Mouse (Mus musculus) telencephalon, adult 2 months (tissue): ENCODE measurements around the gene Ndufs7.

Experiments used
- DNase-seq: peaks from one replicate; pipeline ENCODE4 v3.0.0-alpha.2; 2011; ENCODE audit warnings: low read depth, low spot score

Gene Ndufs7

DNA sequence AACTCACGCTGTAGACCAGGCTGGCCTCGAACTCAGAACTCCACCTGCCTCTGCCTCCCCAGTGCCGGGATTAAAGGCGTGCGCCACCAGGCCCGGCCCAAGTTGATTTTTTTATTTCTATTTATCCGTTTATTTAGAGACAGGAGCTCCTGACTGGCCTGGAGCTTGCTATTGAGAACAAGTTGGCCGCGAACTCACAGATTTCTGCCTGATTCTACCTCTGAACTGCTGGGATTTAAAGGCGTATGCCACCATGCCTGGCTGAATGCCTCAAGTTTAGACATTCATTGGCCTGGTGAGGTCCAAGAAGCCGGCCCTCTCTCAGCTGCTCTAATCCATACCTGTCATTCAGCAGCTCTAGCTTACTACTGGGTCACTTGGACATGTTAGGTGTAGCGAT lies 13.2 kb downstream of the Ndufs7 start:
- no peak for DNase-seq

DNA sequence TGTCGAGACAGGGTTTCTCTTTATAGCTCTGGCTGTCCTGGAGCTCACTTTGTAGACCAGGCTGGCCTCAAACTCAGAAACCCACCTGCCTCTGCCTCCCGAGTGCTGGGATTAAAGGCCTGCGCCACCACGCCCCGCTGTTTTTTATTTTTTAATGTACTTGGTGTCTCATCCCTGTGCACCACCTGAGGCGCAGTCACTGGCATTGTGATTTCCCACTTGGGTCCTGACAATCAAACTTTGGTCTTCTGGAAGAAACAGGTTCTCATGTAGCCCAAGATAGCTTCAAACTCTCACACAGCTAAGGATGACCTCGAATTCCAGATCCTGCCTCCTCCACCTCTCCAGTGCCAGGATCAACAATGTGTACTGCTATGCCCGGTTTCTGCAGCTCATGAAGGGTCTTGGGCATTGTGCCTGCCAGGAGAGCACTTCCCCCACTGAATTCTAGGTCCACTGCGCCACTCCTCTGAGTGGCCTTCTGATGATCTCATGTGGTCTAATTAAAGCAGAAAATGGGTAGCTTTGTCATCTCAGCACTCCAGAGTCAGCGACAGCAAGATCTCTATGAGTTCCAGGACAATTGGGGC lies 13.9 kb downstream of the Ndufs7 start:
- DNase-seq, result no peak

DNA sequence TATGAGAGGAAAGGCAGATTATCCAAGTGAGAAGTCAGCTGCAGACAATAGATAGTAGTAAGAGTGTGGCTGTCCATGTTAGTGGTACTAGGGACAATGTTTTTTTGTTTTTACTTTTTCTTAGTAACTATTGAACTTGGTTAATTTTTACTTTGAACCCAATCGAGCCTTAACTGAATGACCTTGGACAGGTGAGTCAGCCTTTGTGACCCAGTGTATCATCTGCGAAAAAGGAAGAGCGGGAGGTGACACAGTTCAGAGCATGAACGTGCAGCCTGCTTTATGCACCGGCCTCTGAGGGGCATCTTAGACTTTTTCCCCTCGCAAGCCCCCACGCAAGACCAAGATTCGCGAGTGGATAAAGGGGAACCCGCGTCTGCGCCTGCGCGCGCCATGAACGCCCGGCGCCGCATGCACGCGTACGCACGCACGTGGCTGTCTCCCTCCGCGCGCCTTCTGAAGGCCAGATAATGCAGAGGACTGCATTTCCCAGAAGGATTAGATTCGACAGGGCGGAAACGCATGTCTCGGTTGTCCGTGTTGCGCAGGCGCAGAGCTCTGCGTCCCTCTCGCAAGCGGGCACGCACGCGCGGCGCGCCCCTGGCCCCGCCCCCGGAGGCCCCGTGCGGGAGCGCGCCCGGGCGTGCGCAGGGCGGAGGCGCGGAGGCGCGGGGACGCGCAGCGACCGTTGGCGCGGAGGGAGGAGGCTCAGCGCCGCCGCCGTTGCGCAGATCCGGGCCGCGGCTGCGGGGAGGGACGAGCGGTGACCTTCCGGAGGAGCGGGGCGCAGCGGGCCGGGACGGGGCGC lies 15.6 kb downstream of the Ndufs7 start:
- peak; percentile 99 for DNase-seq

DNA sequence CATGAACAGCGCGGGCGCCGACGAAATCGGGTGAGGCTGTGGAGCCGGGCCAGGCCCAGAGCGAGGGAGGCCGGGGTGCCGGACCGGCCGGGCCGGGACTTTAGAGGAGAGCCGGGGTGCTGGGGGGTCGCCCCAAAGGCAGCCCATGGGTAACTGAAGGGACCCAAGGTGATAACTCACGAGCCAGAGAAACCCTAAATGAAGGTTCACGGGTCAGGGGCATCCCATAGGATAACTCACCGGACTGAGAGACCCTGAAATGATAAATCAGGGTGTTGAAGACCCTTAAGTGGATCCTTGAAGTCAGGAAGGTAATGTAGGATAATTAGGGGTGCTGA lies 16.2 kb downstream of the Ndufs7 start:
- no peak for DNase-seq

DNA sequence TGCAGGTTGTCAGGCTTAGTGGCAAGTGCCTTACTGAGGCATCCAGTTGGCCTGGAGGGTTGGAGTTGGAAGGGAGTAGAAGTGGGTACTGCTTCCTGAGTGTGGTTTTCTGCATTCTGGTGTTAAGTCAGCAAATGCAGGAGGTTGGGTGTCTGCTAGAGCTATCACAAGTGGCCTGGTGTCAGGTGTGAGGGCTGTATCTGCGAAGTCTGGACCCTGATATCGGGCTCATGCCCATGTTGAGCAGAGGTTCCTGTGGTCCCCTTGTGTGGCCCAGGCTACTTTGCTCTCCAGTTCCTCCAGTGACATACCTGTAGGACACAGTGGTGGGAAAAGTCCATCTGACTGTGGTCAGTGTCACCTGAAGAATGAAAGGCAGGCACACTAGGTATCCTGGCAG lies 21.2 kb downstream of the Ndufs7 start:
- no peak for DNase-seq

DNA sequence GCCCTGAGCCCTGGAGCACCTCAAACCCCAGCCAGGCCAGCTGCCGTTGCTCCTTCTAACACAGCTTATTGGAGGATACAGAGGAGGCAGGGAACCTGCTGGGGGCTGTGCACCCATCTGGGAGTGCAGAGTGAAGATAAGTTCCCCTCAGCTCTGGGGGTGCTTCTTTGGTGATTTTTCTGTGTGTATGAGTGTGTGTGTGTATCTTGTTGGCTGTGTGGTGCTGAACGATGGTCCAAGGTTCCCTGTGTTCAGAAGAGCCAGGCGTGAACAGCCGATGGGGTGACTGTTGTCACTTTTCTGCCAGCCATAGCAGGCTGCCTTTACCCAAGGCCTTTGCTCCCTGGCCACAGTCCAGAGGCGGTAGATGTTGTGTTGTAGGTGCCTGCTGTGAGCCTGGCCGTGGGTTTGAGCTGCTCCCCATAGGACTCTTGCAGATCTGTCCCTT lies 21.8 kb downstream of the Ndufs7 start:
- no peak for DNase-seq

DNA sequence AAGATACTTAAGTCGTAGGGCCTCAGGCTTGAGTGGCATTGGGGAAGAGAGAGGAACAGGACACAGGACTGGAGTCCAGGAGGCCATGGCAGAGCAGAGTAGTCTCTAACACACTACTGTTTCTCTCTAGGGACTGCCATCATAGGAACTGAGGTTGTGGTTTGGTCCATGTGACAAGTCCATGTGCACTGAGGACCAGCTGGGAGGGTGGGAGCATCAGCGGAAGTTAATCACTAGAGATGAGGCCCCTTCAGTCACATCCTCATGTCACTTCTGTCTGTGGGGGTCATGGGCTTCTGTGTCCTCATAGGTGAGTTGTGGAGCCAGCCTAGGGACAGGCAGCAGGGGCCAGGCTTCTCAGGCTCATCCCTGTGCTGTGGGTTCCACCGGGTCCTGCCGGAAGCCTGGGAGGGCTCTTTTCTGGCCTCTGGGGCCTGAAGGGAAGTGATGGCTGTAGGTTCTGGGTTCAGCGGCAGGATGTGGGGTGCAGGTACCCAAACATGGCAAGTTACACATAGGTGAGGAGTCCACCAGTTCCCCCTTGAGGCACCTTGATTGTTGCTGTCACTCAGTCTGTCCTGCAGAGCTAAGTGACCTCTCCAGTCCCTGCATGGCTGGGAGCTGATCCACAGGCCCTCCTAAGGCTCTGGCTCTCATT lies 22.4 kb downstream of the Ndufs7 start:
- no peak for DNase-seq

DNA sequence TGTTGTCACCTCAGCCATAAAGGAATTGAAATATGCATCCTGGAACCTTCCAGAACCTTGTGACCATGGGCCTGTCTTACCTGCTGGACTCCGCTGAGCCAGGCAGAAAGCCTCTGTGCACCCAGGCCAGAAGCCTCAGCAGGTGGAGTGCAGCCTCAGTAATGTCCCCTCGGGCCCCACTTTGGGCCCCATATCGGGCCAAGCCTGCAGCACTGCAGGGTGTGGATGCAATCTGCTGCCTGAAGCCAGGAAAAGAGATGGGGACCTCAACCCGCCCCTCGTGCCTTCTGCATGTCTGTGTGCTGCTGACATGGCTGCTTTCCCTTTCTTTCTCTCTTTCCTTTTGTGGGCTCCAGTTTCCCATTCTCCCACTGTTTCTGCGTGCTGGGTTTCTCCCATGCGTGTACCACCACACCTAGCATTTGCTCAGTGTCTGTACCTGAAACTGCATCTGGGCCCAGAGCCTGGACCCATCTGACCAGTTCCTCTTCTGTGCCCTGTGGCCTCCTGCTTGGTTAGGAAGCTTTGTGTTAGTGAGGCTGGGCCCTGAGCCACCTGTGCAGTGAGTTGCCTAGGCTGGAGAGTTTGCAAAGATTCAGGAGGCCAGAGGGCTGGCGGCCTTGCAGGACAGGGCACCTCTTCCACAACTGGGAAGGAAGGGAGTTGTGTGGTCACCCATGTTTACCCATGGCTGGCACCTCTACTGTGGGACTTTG lies 23.1 kb downstream of the Ndufs7 start:
- DNase-seq, result no peak

DNA sequence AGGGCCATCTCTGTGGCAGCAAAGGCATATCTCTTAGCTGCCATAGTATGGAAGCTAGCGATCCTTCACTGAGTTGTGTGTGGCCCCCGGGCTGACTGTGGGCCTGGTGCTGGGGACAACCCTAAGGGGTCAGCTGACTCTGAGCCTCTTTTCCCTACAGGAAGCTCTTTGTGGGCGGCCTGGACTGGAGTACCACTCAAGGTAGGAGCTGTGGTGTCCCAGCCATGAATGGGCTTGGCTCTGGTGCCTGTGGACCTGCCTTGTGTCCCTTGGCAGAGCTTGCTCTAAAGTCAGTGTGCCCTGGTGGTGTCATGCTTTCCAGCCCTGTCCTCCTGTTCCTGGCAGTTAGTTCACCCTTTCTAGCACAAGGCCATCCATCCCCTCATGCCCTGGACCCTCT lies 24.9 kb downstream of the Ndufs7 start:
- DNase-seq, result no peak

DNA sequence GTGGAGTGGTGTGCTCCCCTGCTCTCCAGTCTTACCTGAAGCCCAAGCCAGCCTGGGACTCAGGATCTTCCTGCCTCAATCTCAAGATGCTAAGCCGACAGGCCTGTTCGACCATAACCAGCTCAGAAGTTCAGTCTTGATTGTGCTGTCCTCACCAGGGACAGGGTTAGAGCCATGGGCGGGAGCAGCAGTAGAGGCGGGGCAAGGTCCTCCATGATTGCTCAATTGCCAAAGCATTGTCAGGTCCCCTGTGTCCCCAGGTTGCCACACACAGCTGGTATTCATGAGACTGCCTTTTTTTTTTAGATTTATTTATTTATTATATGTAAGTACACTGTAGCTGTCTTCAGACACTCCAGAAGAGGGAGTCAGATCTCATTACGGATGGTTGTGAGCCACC lies 27.3 kb downstream of the Ndufs7 start:
- no peak for DNase-seq

DNA sequence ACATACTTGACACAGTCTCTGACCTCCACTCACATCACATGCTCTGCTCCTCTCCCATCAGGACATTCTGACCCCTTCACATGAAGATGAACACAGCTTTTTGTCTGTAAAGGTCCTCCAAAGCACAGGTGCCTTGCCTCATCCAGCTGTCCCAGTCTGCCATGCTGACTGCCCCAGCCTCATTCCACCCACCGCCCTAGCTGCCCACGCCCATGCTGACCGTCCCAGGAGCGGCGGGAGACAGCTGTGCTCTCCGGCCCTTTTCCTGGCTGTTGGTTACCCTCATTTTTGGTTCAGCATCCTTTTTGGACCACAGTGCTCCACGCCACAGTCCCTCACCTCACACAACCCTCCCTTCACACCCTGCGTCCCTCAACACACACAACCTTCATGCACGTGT lies 29.5 kb downstream of the Ndufs7 start:
- no peak for DNase-seq

DNA sequence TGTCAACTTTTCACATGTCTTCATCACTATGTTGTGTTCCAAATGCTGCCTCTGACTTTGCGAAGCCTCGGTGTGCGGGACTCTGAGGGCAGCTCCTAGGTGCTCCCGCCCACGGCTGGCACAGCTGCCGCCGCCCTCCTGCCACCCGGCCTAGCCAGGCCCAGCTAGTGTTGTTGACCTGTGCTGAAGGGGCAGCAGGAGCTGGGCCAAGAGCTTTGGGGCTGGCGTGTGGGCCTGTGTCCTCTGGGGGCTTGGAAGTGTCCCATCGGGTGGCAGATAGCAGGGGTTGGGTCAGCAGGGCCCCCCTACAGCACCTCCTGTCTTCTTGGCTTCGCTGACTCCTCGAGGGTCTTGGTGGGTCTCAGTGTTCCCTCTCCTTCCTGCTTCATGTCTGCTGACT lies 30.4 kb downstream of the Ndufs7 start:
- DNase-seq, result no peak

DNA sequence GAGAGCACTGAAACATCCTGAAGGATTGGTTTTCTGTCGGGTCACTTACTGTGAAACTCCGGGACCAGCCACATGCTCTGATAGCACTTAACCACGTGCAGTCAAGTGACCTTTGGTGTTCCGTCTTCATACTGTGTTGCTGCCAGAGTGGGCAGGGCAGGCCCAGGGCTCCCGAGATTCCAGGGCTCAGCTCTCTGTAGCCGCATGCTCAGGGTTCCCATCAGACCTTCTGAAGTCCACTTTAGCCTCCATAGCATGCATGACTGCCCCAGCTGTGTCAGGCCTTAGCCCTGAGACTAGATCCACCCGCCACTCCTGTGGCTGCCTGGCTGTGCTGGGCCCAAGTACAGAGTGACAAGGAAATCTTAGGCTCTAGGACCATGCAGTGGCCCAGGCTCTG lies 32.4 kb downstream of the Ndufs7 start:
- no peak for DNase-seq

DNA sequence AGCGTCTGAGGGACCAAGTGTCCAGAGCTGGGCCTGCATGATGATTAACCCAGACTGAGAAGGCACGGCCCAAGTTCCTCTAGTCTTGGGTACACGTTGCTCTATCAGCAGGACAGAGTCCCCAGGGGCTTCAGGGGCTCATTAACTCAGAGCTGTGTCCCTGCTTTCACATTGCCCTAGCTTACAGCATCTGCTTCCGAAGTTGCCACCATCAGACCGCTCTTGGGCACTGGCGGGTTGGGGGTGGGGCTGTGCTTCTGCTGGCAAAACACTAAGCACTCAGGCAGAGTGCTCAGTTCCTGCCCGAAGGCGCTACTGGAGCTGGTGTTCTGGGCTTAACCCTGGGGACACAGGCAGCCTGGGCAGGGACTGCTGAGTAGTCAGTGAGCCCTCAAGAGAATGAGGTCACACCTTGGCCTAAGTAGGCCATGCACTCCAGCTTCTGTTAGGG lies 33.0 kb downstream of the Ndufs7 start:
- no peak for DNase-seq

DNA sequence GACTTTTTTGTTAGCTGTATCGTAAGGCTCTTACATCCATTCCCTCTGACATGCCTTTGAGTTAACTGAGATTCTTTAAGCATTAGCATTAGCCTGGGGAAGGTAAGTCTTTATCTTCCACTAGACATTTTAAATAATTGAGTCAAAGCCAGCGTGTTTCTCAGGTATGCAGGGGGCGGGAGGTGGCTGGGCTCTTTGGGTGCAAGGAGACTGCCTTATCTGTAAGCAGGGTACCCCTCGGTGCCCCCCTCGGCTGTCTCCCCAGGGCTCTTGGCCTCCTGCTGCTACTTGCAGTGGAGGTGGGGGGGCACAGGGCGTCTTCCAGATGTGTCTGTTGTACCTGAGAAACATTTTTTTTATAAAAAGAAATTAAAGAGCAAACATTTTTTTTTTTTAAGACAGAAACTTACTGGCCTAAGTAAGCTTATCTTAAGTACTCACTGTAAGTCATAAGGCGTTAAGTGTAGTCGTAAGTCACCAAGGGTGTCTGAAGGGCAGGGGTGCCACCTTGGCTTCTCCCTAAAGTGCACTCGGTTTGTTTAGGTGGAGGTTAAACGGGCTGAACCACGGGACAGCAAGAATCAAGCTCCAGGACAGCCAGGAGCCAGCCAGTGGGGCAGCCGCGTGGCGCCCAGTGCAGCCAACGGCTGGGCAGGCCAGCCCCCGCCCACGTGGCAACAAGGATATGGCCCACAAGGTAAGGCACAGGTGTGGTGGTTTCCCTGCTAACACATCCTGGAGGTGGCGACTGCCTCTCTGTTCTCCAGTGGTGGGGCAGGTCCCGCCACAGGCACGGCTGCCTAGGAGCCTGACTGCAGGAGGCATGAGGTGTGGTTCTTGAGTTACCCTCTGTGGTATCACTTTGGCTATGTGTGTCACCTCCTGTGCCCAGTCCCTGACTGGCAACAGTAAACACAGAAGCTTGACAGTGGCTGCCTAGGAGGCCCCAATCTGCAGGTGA lies 33.8 kb downstream of the Ndufs7 start:
- DNase-seq, result no peak

DNA sequence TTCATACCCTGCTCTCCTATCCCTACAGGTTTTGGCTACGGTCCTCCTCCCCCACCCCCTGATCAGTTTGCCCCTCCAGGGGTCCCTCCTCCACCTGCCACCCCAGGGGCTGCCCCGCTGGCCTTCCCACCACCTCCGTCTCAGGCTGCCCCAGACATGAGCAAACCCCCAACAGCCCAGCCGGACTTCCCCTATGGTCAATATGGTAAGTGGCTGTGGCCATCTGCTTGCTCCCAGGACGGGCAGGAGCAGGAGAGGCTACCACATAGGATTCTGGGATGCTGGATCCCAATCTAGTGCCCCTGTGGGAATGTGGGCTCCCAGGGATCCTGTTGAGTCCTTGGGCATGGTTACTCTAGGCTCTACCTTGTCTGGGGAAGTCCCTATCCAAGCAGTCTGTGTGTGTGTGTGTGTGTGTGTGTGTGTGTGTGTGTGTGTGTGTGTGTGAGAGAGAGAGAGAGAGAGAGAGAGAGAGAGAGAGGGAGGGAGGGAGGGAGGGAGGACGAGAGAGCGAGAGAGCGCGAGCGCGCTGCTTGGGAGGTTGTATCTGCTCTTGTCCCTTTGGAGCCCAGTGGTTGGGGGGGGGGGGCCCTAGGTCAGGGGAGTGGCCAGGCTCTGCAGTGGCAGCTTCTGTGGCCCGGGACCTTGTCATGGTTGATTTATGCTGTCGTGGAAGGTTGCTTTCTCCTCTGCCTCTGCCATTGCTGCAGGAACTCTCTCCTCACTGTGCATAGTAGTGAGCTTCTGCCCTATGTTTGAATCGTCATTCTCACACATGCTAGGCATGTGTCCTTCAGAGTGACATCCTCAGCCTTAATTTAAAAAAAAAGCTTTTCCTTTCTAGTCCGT lies 36.5 kb downstream of the Ndufs7 start:
- no peak for DNase-seq

DNA sequence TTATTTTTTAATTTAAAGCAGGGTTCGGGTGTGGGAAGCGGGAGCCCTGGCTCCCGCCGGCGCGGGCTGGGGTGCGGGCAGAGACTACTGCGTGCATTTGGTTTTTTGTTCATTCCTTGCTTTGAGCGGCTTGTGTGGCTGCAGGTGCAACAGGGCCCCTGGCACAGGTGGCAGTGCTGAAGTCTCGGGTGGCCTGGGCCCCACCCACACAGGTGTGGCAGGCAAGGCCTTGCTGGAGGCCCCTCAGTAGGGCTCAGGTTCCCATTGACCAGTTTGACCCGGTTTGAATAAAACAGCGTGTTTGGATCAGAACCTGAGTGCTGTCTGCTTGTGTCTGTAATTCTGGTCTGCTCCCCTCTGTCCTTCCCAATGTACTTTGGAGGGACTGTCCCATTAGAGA lies 39.2 kb downstream of the Ndufs7 start:
- no peak for DNase-seq

DNA sequence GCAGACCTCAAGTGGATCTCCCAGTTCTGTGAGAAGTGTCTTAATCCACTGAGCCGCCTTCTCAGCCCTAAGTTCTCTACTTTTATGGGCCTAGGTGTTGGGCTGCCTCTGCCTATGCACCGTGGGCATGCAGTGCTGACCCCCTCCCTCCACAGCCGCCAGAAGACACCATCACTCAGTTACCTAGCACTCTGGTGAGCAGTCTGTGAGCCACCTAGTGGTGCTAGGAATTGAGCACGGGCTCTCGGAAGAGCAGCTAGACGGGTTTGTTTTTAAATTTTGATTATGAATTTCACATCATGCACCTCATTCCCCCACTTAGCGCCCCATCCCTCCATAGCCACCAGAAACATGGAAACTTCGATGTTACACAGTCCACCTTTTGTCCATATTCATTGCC lies 39.7 kb downstream of the Ndufs7 start:
- no peak for DNase-seq

DNA sequence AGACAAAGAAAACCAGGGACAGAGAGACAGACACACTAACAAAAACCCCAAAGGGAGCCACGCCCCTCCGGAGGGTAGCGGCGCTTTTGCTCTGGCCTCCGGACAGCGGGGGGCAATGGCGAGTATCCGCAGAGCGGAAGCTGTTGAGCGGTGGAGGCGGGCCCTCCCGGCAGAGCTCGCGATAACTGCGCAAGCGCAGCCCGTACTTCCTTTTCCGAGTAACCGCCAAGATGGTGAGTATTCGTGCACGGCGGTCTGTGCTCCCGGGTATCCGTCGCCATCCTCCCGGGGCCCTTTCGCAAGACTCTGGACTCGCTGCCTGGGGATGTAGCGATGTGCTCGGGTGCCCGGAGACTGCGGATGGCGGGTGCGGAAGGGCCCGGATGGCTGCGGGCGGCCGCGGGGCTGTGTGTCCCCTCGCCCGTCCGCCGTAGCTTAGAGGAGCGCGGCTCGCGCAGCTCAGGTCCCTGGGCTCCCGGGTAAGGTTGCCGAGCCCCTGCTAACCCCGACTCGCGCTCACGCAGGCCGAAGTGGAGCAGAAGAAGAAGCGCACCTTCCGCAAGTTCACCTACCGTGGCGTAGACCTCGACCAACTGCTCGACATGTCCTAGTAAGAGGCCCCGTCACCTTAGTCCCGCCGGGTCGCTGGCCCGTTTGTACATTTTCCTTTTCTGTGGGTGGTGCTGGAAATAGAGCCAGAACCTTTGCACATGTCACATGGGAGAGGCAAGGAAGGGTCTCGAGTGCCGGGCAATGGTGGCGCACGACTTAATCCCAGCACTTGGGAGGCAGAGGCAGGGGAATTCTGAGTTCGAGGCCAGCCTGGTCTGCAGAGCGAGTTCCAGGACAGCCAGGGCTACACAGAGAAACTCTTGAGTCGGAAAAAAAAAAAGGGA lies 43.6 kb downstream of the Ndufs7 start, which contains the start of gene Rps15:
Gene Rps15, plus strand, starts transcription at position 203 of the 896 bp plus-strand sequence.
- DNase-seq, result peak; percentile 91
